Comparison of ENCODE assay signal across 9 mouse cellular contexts in the genomic region with DNA sequence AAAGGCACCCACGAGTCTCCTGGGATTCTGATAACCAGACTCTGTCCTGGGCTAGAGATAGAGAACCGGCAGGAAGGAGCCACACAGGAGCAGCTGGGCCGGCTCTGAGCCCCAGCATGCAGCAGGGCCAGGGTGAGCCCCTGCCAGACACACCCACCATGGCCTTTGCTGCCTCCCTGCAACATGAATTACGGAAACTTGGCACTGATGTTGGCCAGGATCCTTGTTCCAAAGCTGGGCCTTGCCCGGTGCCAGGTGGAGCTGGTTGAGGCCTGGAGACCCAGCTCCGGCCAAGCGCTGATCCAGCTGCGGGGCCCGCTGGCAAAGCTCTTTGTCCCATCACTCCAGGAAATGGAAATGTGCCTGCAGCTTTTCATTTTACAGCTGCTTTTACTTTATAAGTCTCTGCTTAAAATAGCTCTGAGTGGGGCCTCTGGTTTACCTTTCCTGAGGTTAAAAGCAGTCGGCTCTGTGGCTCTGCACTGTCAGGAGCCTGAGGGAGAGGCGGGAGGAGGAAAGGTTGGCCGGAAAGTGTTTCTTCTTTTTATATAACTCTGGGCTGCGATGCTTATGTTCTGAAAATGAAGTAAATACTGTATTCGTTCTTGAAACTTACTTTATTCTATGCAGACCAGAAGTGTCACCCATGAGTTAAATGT. TPM values are rescaled to one million over a fixed set of nuclear protein-coding genes. Genes with fewer than 3 reads are reported as not detected.
DNase-seq lines count a peak whose midpoint lies in the region; ATAC-seq and TF ChIP-seq lines count a peak whose summit lies in the region.
"Had no signal": no experiment of that assay in that cellular context is flagged by ENCODE, and none has a peak within 500 bp of the region (broad histone marks: within the 10 kb centered on the region; RNA-seq: fewer than 3 reads in every experiment).

No protein-coding gene starts in this region.

- DNase-seq in layer of hippocampus, postnatal 10 days (ENCODE audit: low spot score in 2 of 2): peak; percentile 72
- no peak for DNase-seq in layer of hippocampus, postnatal 25 days (ENCODE audit: extremely low spot score in 1 of 2, low spot score in 1 of 2)
- peak; percentile 82 for DNase-seq in brain, adult 2 months (ENCODE audit: low read depth, low spot score)
- DNase-seq in gastrocnemius, adult 18-20 months (ENCODE audit: low spot score): peak; percentile 89
- peak; percentile 92 for DNase-seq in limb, embryonic 14.5 days (ENCODE audit: low spot score)
- DNase-seq in ovary, postnatal 36 days (ENCODE audit: low spot score): peak; percentile 65
- DNase-seq in B cell, adult 2 months: no peak

- TF ChIP-seq POLR2A in limb, embryonic 14.5 days (IDR thresholded peaks at IDR 0.05; ENCODE audit: borderline replicate concordance, extremely low read depth, insufficient read depth, insufficient read length): no peak

- no peak overlapping the region for H3K27ac ChIP-seq in hindbrain, embryonic 16.5 days (ENCODE audit: low read depth, low read length)
- peak overlapping the region; percentile 90 for H3K27ac ChIP-seq in limb, embryonic 14.5 days (replicated peaks; ENCODE audit: low read depth, low read length)
- H3K27ac ChIP-seq: liver, embryonic 15.5 days had no signal

- 53% methylated on average over 14 of the region's 14 CpGs for WGBS in hindbrain, embryonic 16.5 days
- WGBS in limb, embryonic 14.5 days: 10% methylated on average over 14 of the region's 14 CpGs

- H3K4me2 ChIP-seq in hindbrain, embryonic 16.5 days (ENCODE audit: low read length): no peak overlapping the region
- H3K4me2 ChIP-seq in limb, embryonic 14.5 days (replicated peaks; ENCODE audit: low read depth, low read length, severe bottlenecking): no peak overlapping the region
- H3K4me2 ChIP-seq: liver, embryonic 15.5 days had no signal

- H3K4me1 ChIP-seq in hindbrain, embryonic 16.5 days (ENCODE audit: control insufficient read depth, insufficient read depth, low read depth, low read length): peaks cover 14% of the 10 kb centered on the region
- H3K4me1 ChIP-seq in limb, embryonic 14.5 days (ENCODE audit: control insufficient read depth, insufficient read depth, low read length): peaks cover 60% of the 10 kb centered on the region

- no peak overlapping the region for H3K4me3 ChIP-seq in hindbrain, embryonic 16.5 days (ENCODE audit: low read length)
- no peak overlapping the region for H3K4me3 ChIP-seq in limb, embryonic 14.5 days (replicated peaks; ENCODE audit: low read length)
- H3K4me3 ChIP-seq: liver, embryonic 15.5 days had no signal

- ATAC-seq in hindbrain, embryonic 16.5 days: peak; percentile 60; the same call in 1 of the 2 replicates
- peak; percentile 66 for ATAC-seq in limb, embryonic 14.5 days (ENCODE audit: low FRiP score, low read depth)

- no peaks in the 10 kb centered on the region for H3K9me3 ChIP-seq in hindbrain, embryonic 16.5 days (ENCODE audit: control insufficient read depth, low read length)
- H3K9me3 ChIP-seq in limb, embryonic 14.5 days (ENCODE audit: control insufficient read depth, low read length): no peaks in the 10 kb centered on the region
- H3K9me3 ChIP-seq: liver, embryonic 15.5 days had no signal

- no peak overlapping the region for H3K9ac ChIP-seq in hindbrain, embryonic 16.5 days (ENCODE audit: low read depth, low read length)
- H3K9ac ChIP-seq in limb, embryonic 14.5 days (ENCODE audit: low read depth, low read length, severe bottlenecking): peak overlapping the region; percentile 28; the same call in 1 of the 2 replicates
- H3K9ac ChIP-seq: liver, embryonic 15.5 days had no signal

- H3K36me3 ChIP-seq in hindbrain, embryonic 16.5 days (ENCODE audit: control insufficient read depth, insufficient read depth, low read length): no peaks in the 10 kb centered on the region
- H3K36me3 ChIP-seq in limb, embryonic 14.5 days (ENCODE audit: control insufficient read depth, insufficient read depth, low read length): no peaks in the 10 kb centered on the region
- H3K36me3 ChIP-seq: liver, embryonic 15.5 days had no signal

- H3K27me3 ChIP-seq in hindbrain, embryonic 16.5 days (replicated peaks; ENCODE audit: control insufficient read depth, insufficient read depth, low read length): no peaks in the 10 kb centered on the region
- no peaks in the 10 kb centered on the region for H3K27me3 ChIP-seq in limb, embryonic 14.5 days (ENCODE audit: control insufficient read depth, insufficient read depth, low read length)
- H3K27me3 ChIP-seq: liver, embryonic 15.5 days had no signal

RNA-seq across cellular contexts. Expression of a gene that starts 20.1 kb away (rescaled TPM):
- total RNA-seq in layer of hippocampus, postnatal 10 days (2021): 10 to 100 TPM; 41.2 to 43.2 TPM
- 10 to 100 TPM; 36.2 to 41.1 TPM for total RNA-seq in layer of hippocampus, postnatal 25 days (2021)
- total RNA-seq in gastrocnemius, adult 18-20 months (2021): 10 to 100 TPM; 77.1 to 92.8 TPM
- polyA plus RNA-seq in hindbrain, embryonic 16.5 days (2015; fragmentation: Nextera tagmentation; extraction: Ambion mirVana): 17.4 and 18.8 TPM in 2 replicates
- polyA plus RNA-seq in limb, embryonic 14.5 days (2012; rRNA removed): 29.0 and 29.9 TPM in 2 replicates
- polyA plus RNA-seq in limb, embryonic 14.5 days (2014; fragmentation: Nextera tagmentation; extraction: Ambion mirVana): 39.5 and 39.7 TPM in 2 replicates

Comparison
In these comparisons a context has a peak if more than half of its experiments do, and no peak if none do; other contexts are left out.
1. DNase-seq: peak in layer of hippocampus, postnatal 10 days (2 of 2), brain, adult 2 months (single experiment), gastrocnemius, adult 18-20 months (single experiment), limb, embryonic 14.5 days (single experiment) and ovary, postnatal 36 days (single experiment); none in layer of hippocampus, postnatal 25 days (0 of 2) and B cell, adult 2 months (0 of 2).